Mouse (Mus musculus): ENCODE measurements around the gene Cdh22. TPM values are rescaled to one million over a fixed set of nuclear protein-coding genes. Genes with fewer than 3 reads are reported as not detected.

Gene Cdh22
- polyA plus RNA-seq, 1 experiment from 2014 or later = 0.50 TPM

DNA sequence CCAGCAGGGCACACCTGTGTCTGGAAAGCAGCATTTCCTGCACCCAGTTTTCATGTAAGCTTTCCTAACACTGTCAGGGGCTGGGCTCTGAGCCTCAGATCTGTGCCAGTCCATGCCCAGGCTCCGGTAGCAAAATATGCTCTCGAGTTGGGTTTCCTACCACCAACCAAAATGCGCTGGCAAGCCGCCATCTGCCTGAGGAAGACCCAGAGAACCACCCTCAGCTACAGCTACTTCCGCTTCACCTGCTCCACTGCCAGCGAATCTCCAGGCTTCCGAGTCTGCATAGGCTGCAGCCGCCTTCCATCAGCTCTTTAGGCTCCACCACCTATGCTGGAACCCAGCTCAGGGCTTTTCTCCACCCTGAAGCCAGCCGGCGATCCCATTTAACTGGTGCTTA is 55.4 kb downstream of the Cdh22 start:
- Histone ChIP-seq H3K27ac (ENCODE audit: low read length) (no peak overlapping the region), H3K9me3 (ENCODE audit: control insufficient read depth, low read length) (no peaks in the 10 kb centered on the region), H3K27me3 (replicated peaks; ENCODE audit: control insufficient read depth, insufficient read depth, low read length) (peaks cover 56% of the 10 kb centered on the region), H3K36me3 (ENCODE audit: control insufficient read depth, insufficient read depth, low read length) (no peaks in the 10 kb centered on the region), H3K4me2 (ENCODE audit: low read depth, low read length) (no peak overlapping the region), H3K4me3 (ENCODE audit: low read length) (no peak overlapping the region), H3K9ac (ENCODE audit: low read depth, low read length) (no peak overlapping the region), H3K4me1 (ENCODE audit: control insufficient read depth, insufficient read depth, low read length) (peaks cover 10% of the 10 kb centered on the region)
- whole genome bisulfite sequencing = 53% methylated on average over 10 of the region's 10 CpGs
- ATAC-seq = no peak

DNA sequence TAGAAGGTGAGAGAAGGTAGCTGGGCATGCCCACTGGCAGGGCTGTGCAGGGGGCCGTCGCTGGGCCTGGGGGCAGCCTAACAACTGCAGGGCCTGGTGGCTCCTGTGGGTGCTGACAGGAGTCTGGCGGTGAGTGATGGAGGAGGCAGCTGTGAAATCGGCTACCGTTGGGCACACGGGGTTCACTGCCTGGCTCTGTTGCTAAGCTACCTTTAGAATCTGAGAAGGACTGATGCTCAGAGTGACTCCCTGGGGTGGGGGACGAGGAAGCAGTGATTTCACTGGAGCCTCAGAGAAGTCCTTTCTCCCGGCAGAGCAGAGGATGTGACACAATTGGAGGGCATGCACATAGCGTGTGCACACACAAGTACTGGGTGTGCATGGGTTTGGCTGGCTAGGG is 57.7 kb downstream of the Cdh22 start:
- Histone ChIP-seq H3K4me2 (ENCODE audit: low read depth, low read length) (no peak overlapping the region), H3K4me1 (ENCODE audit: control insufficient read depth, insufficient read depth, low read length) (no peaks in the 10 kb centered on the region), H3K4me3 (ENCODE audit: low read length) (no peak overlapping the region), H3K27ac (ENCODE audit: low read length) (no peak overlapping the region), H3K9me3 (ENCODE audit: control insufficient read depth, low read length) (no peaks in the 10 kb centered on the region), H3K36me3 (ENCODE audit: control insufficient read depth, insufficient read depth, low read length) (no peaks in the 10 kb centered on the region), H3K9ac (ENCODE audit: low read depth, low read length) (no peak overlapping the region), H3K27me3 (replicated peaks; ENCODE audit: control insufficient read depth, insufficient read depth, low read length) (peaks cover 54% of the 10 kb centered on the region)
- ATAC-seq = no peak
- WGBS = 30% methylated on average over 9 of the region's 9 CpGs

DNA sequence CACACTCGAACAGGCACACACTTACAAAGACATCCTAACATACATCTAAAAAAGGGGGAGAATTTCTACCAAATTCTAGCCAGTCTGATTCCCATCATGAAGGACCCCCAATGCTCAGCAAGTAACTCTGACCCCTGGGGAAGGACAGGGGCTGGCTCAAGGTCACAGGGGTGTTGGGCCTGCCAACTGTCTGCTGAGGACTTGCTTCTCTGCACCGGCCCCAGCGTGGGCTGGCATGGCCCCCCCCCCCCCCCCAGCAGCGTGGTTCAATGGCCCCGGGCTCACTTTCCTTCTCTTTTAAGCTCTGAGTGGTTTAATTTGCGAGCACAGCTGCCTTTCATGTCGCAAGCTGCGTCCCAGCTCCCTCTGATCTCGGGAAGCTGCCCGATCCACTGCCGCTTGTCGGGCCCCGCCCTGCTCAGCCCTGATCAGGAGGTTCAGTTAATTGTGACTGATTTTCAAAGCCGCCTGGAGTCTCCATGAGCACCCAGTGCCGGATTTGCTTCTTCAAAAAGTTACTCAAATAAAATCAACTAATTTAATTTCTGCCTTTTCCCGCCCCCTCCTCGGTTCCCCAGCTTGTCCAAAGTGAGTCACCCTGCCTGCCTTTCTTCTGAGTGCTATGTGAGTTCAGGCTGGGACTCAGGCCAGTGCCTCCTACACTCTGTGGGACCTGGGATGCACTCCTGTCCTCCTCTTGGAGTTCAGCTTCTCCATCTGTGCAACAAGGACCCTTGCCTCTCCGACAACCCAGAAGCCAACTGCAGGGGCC is 67.8 kb downstream of the Cdh22 start:
- H3K4me2 ChIP-seq (ENCODE audit: low read depth, low read length) = no peak overlapping the region
- H3K4me3 ChIP-seq (ENCODE audit: low read length) = no peak overlapping the region
- no peaks in the 10 kb centered on the region for H3K4me1 ChIP-seq (ENCODE audit: control insufficient read depth, insufficient read depth, low read length)
- no peaks in the 10 kb centered on the region for H3K9me3 ChIP-seq (ENCODE audit: control insufficient read depth, low read length)
- H3K9ac ChIP-seq (ENCODE audit: low read depth, low read length) = no peak overlapping the region
- no peaks in the 10 kb centered on the region for H3K36me3 ChIP-seq (ENCODE audit: control insufficient read depth, insufficient read depth, low read length)
- ATAC-seq = no peak
- no peak overlapping the region for H3K27ac ChIP-seq (ENCODE audit: low read length)
- peaks cover 30% of the 10 kb centered on the region for H3K27me3 ChIP-seq (replicated peaks; ENCODE audit: control insufficient read depth, insufficient read depth, low read length)
- WGBS = 13% methylated on average over 18 of the region's 18 CpGs

DNA sequence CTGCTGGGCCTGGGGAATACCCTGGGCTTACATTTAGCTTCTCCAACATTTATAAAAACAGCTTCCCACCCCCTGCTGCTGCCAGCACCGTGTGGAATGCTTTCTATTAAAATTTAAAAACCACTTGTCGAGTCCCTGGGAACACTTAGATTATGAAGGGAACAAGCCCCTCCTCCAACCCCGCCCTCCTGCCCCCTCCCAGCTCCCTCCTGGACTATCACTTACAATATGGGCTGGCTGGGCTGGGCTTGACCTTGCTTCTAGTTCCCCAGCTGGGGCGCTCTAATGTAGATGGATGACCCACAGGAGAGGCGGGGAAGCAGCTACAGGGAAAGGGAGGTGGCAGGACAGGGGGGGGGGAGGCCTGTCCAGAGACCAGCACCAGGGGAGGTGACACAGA is 72.4 kb downstream of the Cdh22 start:
- 8% methylated on average over 5 of the region's 5 CpGs for WGBS
- H3K4me1 ChIP-seq (ENCODE audit: control insufficient read depth, insufficient read depth, low read length) = no peaks in the 10 kb centered on the region
- no peak overlapping the region for H3K9ac ChIP-seq (ENCODE audit: low read depth, low read length)
- H3K27ac ChIP-seq (ENCODE audit: low read length) = no peak overlapping the region
- H3K4me3 ChIP-seq (ENCODE audit: low read length) = no peak overlapping the region
- ATAC-seq = no peak
- no peak overlapping the region for H3K4me2 ChIP-seq (ENCODE audit: low read depth, low read length)
- no peaks in the 10 kb centered on the region for H3K9me3 ChIP-seq (ENCODE audit: control insufficient read depth, low read length)
- H3K36me3 ChIP-seq (ENCODE audit: control insufficient read depth, insufficient read depth, low read length) = no peaks in the 10 kb centered on the region
- peaks cover 27% of the 10 kb centered on the region for H3K27me3 ChIP-seq (replicated peaks; ENCODE audit: control insufficient read depth, insufficient read depth, low read length)

DNA sequence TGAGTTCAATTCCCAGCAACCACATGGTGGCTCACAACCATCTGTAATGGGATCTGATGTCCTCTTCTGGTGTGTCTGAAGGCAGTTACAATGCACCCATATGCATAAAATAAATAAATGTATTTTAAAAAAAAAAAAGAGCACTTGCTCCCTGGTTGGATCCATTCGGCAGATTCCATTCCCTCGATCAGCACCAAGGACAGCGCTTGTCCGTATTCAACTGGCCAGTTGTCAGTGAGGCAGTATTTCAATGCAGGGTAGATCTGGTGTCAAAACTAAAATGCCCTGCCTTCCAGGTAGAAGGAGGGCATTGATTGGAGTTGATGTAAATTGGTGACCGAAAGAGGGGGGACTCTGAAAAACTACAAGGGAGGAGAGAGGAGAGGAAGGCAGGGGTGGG is 74.2 kb downstream of the Cdh22 start:
- no peak for ATAC-seq
- Histone ChIP-seq H3K9ac (ENCODE audit: low read depth, low read length) (no peak overlapping the region), H3K4me2 (ENCODE audit: low read depth, low read length) (no peak overlapping the region), H3K4me3 (ENCODE audit: low read length) (no peak overlapping the region), H3K36me3 (ENCODE audit: control insufficient read depth, insufficient read depth, low read length) (no peaks in the 10 kb centered on the region), H3K4me1 (ENCODE audit: control insufficient read depth, insufficient read depth, low read length) (no peaks in the 10 kb centered on the region), H3K9me3 (ENCODE audit: control insufficient read depth, low read length) (no peaks in the 10 kb centered on the region), H3K27me3 (replicated peaks; ENCODE audit: control insufficient read depth, insufficient read depth, low read length) (peaks cover 14% of the 10 kb centered on the region), H3K27ac (ENCODE audit: low read length) (no peak overlapping the region)
- WGBS = 14% methylated on average over 5 of the region's 5 CpGs

DNA sequence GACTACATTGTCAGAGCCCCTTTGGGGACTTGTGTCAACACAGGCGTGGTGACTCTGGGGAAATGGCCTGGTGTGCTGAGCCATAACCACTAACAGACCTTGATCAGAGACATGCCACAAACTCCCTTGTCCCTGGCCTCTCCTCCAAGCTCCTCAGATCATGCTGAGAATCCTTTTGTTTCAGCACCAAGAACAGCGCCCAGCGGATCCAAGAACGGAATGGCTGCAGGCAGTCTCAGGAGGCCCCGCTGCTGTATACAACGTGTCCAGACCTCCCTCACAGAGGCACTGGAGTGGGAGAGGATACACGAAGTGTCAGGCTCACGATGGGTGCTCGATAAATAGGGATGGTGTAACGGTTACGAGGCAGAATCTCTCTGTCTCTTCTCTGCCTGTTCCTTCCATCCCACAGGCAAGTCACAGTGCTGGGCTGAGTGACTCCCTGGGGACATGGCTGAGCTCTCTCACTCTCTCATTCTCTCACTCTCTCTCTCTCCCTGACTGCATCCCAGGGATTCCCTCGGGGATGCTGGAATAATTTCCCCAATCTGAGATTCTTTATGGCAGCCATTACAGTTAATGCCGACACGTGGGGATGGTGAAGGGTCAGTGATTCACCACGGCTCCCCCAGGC is 75.5 kb downstream of the Cdh22 start:
- H3K9me3 ChIP-seq (ENCODE audit: control insufficient read depth, low read length) = no peaks in the 10 kb centered on the region
- H3K4me2 ChIP-seq (ENCODE audit: low read depth, low read length) = no peak overlapping the region
- H3K4me1 ChIP-seq (ENCODE audit: control insufficient read depth, insufficient read depth, low read length) = no peaks in the 10 kb centered on the region
- H3K36me3 ChIP-seq (ENCODE audit: control insufficient read depth, insufficient read depth, low read length) = no peaks in the 10 kb centered on the region
- H3K9ac ChIP-seq (ENCODE audit: low read depth, low read length) = no peak overlapping the region
- H3K27ac ChIP-seq (ENCODE audit: low read length) = no peak overlapping the region
- ATAC-seq = no peak
- H3K4me3 ChIP-seq (ENCODE audit: low read length) = no peak overlapping the region
- 16% methylated on average over 15 of the region's 15 CpGs for WGBS
- peaks cover 11% of the 10 kb centered on the region for H3K27me3 ChIP-seq (replicated peaks; ENCODE audit: control insufficient read depth, insufficient read depth, low read length)

DNA sequence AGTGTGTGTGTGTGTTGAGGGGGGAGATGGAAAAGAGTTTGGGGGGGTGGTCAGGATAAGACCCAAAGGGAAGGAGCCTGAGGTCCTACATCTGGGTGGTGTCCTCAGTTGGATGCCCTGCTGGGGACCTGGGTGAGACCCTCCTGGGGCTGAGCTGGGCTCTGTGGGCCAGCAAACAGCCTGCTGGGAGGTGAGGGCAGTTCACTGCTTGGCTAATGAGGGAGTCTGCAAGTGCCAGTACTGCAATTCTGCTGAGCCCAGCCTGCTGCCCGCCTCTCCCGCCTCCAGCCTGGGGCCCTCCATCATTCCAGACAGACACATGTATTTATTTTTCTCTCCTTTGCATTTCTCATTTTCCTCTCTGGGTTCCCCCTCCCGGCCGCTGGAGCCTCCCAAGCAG is 76.3 kb downstream of the Cdh22 start:
- ATAC-seq = no peak
- Histone ChIP-seq H3K9ac (ENCODE audit: low read depth, low read length) (no peak overlapping the region), H3K27ac (ENCODE audit: low read length) (no peak overlapping the region), H3K4me2 (ENCODE audit: low read depth, low read length) (no peak overlapping the region), H3K4me3 (ENCODE audit: low read length) (no peak overlapping the region), H3K9me3 (ENCODE audit: control insufficient read depth, low read length) (no peaks in the 10 kb centered on the region), H3K36me3 (ENCODE audit: control insufficient read depth, insufficient read depth, low read length) (no peaks in the 10 kb centered on the region), H3K4me1 (ENCODE audit: control insufficient read depth, insufficient read depth, low read length) (no peaks in the 10 kb centered on the region), H3K27me3 (replicated peaks; ENCODE audit: control insufficient read depth, insufficient read depth, low read length) (peaks cover 8% of the 10 kb centered on the region)
- 70% methylated on average over 4 of the region's 4 CpGs for WGBS

DNA sequence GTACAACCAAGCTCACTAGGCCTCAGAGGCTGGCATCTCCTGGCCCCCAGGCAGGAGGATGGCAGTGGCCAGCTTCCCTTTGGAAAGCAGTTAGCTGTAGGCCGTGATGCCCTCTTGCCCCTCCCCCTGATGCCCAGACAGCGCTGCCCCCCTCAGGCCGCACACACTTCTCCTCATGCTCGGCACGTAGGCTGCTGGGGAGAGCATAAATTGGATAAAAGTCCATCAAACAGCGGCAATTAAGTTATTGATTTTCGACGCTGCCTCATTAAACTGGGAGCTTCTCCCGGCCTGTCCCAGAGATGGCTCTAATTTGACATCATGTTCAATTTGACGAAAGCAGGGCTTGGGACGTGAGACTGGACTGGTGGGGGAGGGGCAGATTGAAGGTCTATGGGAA is 76.8 kb downstream of the Cdh22 start:
- H3K27ac ChIP-seq (ENCODE audit: low read length) = no peak overlapping the region
- peaks cover 6% of the 10 kb centered on the region for H3K27me3 ChIP-seq (replicated peaks; ENCODE audit: control insufficient read depth, insufficient read depth, low read length)
- H3K4me1 ChIP-seq (ENCODE audit: control insufficient read depth, insufficient read depth, low read length) = no peaks in the 10 kb centered on the region
- no peak for ATAC-seq
- no peaks in the 10 kb centered on the region for H3K9me3 ChIP-seq (ENCODE audit: control insufficient read depth, low read length)
- H3K4me3 ChIP-seq (ENCODE audit: low read length) = no peak overlapping the region
- no peaks in the 10 kb centered on the region for H3K36me3 ChIP-seq (ENCODE audit: control insufficient read depth, insufficient read depth, low read length)
- H3K9ac ChIP-seq (ENCODE audit: low read depth, low read length) = no peak overlapping the region
- H3K4me2 ChIP-seq (ENCODE audit: low read depth, low read length) = no peak overlapping the region
- WGBS = 70% methylated on average over 11 of the region's 11 CpGs

DNA sequence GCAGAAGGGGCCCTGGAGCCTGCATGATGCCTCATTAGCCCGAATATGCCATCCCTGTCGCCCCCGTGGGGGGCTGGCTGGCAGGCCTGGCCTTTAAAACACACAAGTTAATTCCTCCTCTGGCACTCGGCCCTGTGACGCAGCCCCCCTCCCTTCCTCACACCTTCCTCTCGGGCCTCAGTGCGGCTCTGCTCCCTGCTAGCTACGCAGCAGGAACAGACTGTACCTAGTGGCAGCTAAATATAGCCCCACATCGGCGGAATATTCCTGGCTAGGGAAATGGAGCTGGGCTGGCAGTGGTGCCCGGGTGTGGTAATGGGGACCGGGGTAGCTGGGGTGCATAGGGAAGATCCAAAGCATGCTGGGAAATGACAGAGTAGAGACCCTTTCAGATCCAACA is 81.6 kb downstream of the Cdh22 start:
- H3K4me3 ChIP-seq (ENCODE audit: low read length) = no peak overlapping the region
- ATAC-seq = no peak

More for the DNA sequence above, 81.6 kb downstream of the Cdh22 start:
- H3K36me3 ChIP-seq (ENCODE audit: control insufficient read depth, insufficient read depth, low read length) = no peaks in the 10 kb centered on the region
- H3K4me1 ChIP-seq (ENCODE audit: control insufficient read depth, insufficient read depth, low read length) = no peaks in the 10 kb centered on the region
- 31% methylated on average over 12 of the region's 12 CpGs for WGBS
- H3K9ac ChIP-seq (ENCODE audit: low read depth, low read length) = no peak overlapping the region
- H3K27me3 ChIP-seq (replicated peaks; ENCODE audit: control insufficient read depth, insufficient read depth, low read length) = peaks cover 4% of the 10 kb centered on the region
- no peak overlapping the region for H3K27ac ChIP-seq (ENCODE audit: low read length)
- no peaks in the 10 kb centered on the region for H3K9me3 ChIP-seq (ENCODE audit: control insufficient read depth, low read length)
- H3K4me2 ChIP-seq (ENCODE audit: low read depth, low read length) = no peak overlapping the region

Data from intestine, embryonic 16.5 days (tissue).